Mouse (Mus musculus) kidney, embryonic 16.5 days (tissue): ENCODE measurements around the gene Cgn. TPM values are rescaled to one million over a fixed set of nuclear protein-coding genes. Genes with fewer than 3 reads are reported as not detected.
A peak's percentile ranks its signal among the peaks of the same experiment; 100 is the strongest.
"Not testable (repeated sequence)": the region's sequence is repeated elsewhere in the genome, so short reads cannot be mapped to it uniquely, and the experiment has no call there.

Experiments
- ATAC-seq: fragments of 200-750 bp; cut with Nextera tagmentation; 2 replicates; pipeline ENCODE4 v1.8.0; 2017; ENCODE audit warnings: moderate TSS enrichment; ENCODE audit not compliant: low FRiP score, low TSS enrichment
- H3K27ac ChIP-seq: fragments of 300-500 bp; sonication (generic); 2 replicates; pipeline ENCODE4 v1.5.1; 2014; ENCODE audit warnings: low read length
- H3K27me3 ChIP-seq: fragments of 300-500 bp; sonication (generic); 2 replicates; pipeline ENCODE4 v1.6.1; 2014; ENCODE audit warnings: low read length, control low read depth, mixed read lengths; ENCODE audit not compliant: insufficient read depth
- H3K36me3 ChIP-seq: fragments of 300-500 bp; sonication (generic); 2 replicates; pipeline ENCODE4 v1.6.1; 2014; ENCODE audit warnings: low read length, control low read depth, mixed read lengths; ENCODE audit not compliant: insufficient read depth
- H3K4me1 ChIP-seq: fragments of 300-500 bp; sonication (generic); 2 replicates; pipeline ENCODE4 v1.6.1; 2014; ENCODE audit warnings: low read length, control low read depth, mixed read lengths; ENCODE audit not compliant: insufficient read depth
- H3K4me2 ChIP-seq: fragments of 300-500 bp; sonication (generic); replicated peaks from 2 replicates; pipeline ENCODE4 v1.6.1; 2014; ENCODE audit warnings: low read depth, low read length
- H3K4me3 ChIP-seq: fragments of 300-500 bp; sonication (generic); 2 replicates; pipeline ENCODE4 v1.5.1; 2014; ENCODE audit warnings: mild to moderate bottlenecking, low read length
- H3K9ac ChIP-seq: fragments of 300-500 bp; sonication (generic); replicated peaks from 2 replicates; pipeline ENCODE4 v1.6.1; 2014; ENCODE audit warnings: low read length
- H3K9me3 ChIP-seq: fragments of 300-500 bp; sonication (generic); 2 replicates; pipeline ENCODE4 v1.6.1; 2016; ENCODE audit warnings: low read length, control low read depth
- WGBS: fragments of 180-500 bp; shearing (Covaris S2); extraction: QIAGEN DNeasy Blood & Tissue Kit; methylation state at CpG from one replicate; pipeline ENCODE4 v1.1.7; 2014; 5-methylcytosine and 5-hydroxymethylcytosine counted together
- polyA plus RNA-seq: library from polyadenylated mRNA; unstranded; fragments of >200 nt; fragmentation: Nextera tagmentation; extraction: Ambion mirVana; gene quantifications from 2 replicates; pipeline ENCODE4 v1.2.1, GENCODE M21; 2015

The Cgn gene
- polyA plus RNA-seq, 1 experiment from 2014 or later = 20.7 TPM

- peak; percentile 67; the same call in 1 of the 2 replicates for ATAC-seq
- Histone ChIP-seq H3K4me3 (peak overlapping the region; percentile 47), H3K4me2 (peak overlapping the region; percentile 73), H3K9ac (peak overlapping the region; percentile 64)
- H3K36me3 ChIP-seq, H3K27ac ChIP-seq, H3K4me1 ChIP-seq, H3K27me3 ChIP-seq, H3K9me3 ChIP-seq: not testable (repeated sequence)
- WGBS = 3% methylated on average over 21 of the region's 47 CpGs
Measured at GRCm38 (mm10) chr3:94757251-94758055, 28.8 kb downstream of the Cgn start.

GRCm38 (mm10) chr3:94745691-94746090 is 40.6 kb downstream of the Cgn start:
- no peak for ATAC-seq
- Histone ChIP-seq H3K4me1 (no peaks in the 10 kb centered on the region), H3K36me3 (no peaks in the 10 kb centered on the region), H3K27ac (no peak overlapping the region), H3K27me3 (no peaks in the 10 kb centered on the region), H3K4me3 (no peak overlapping the region), H3K9me3 (peaks cover 6% of the 10 kb centered on the region; the same call in 1 of the 2 replicates), H3K9ac (no peak overlapping the region), H3K4me2 (no peak overlapping the region)
- 92% methylated on average over 17 of the region's 17 CpGs for WGBS

- not testable (repeated sequence) for ATAC-seq, H3K9me3 ChIP-seq, H3K27me3 ChIP-seq, H3K4me3 ChIP-seq, H3K9ac ChIP-seq, H3K36me3 ChIP-seq, H3K4me1 ChIP-seq, H3K4me2 ChIP-seq, H3K27ac ChIP-seq
- WGBS = 32% methylated on average over 2 of the region's 2 CpGs
Measured at GRCm38 (mm10) chr3:94723637-94724036, 62.7 kb downstream of the Cgn start.

GRCm38 (mm10) chr3:94718253-94718652 is 68.0 kb downstream of the Cgn start:
- not testable (repeated sequence) for H3K27ac ChIP-seq, H3K9me3 ChIP-seq, H3K36me3 ChIP-seq, H3K4me1 ChIP-seq, H3K9ac ChIP-seq, H3K4me3 ChIP-seq, H3K27me3 ChIP-seq, ATAC-seq, H3K4me2 ChIP-seq
- 70% methylated on average over 1 of the region's 1 CpGs for WGBS

- 83% methylated on average over 3 of the region's 3 CpGs for WGBS
Measured at GRCm38 (mm10) chr3:94713424-94713823, 72.9 kb downstream of the Cgn start.

GRCm38 (mm10) chr3:94710591-94710990 is 75.7 kb downstream of the Cgn start:
- H3K27ac ChIP-seq, H3K9me3 ChIP-seq, H3K36me3 ChIP-seq, H3K4me2 ChIP-seq, H3K9ac ChIP-seq, H3K4me1 ChIP-seq, ATAC-seq, H3K4me3 ChIP-seq, H3K27me3 ChIP-seq: not testable (repeated sequence)

More at GRCm38 (mm10) chr3:94713424-94713823, 72.9 kb downstream of the Cgn start:
- not testable (repeated sequence) for H3K4me2 ChIP-seq, H3K4me3 ChIP-seq, ATAC-seq, H3K9ac ChIP-seq, H3K27me3 ChIP-seq, H3K9me3 ChIP-seq, H3K27ac ChIP-seq, H3K4me1 ChIP-seq, H3K36me3 ChIP-seq

Other genes starting within 250 kb of the Cgn start
- gene Snx27, start 203.8 kb downstream of the Cgn start, polyA plus RNA-seq = 43.0 and 54.6 TPM in 2 replicates
- not detected in 2 replicates for gene Gm10972, start 143.4 kb downstream of the Cgn start, polyA plus RNA-seq
- 9.7 TPM in 2 replicates for gene Tuft1, start 127.6 kb downstream of the Cgn start, polyA plus RNA-seq
- gene Selenbp2, start 92.9 kb downstream of the Cgn start, polyA plus RNA-seq = 2.2 and 4.6 TPM in 2 replicates
- gene Pogz, start 51.1 kb upstream of the Cgn start, polyA plus RNA-seq = 15.9 and 21.0 TPM in 2 replicates
- gene Psmb4, start 100.5 kb upstream of the Cgn start, polyA plus RNA-seq = 341 and 366 TPM in 2 replicates
- gene Selenbp1, start 146.6 kb upstream of the Cgn start, polyA plus RNA-seq = 88.7 and 105 TPM in 2 replicates
- gene Rfx5, start 167.6 kb upstream of the Cgn start, polyA plus RNA-seq = 10.0 and 10.5 TPM in 2 replicates
- 25.0 and 30.3 TPM in 2 replicates for gene Pi4kb, start 188.2 kb upstream of the Cgn start, polyA plus RNA-seq
- 28.8 and 32.9 TPM in 2 replicates for gene Zfp687, start 229.0 kb upstream of the Cgn start, polyA plus RNA-seq